Mouse (Mus musculus) G1E (cell line): ENCODE data around the gene Vnn1. TPM values are rescaled to one million over a fixed set of nuclear protein-coding genes. Genes with fewer than 3 reads are reported as not detected.

ENCODE experiments used
- ATAC-seq: 2 replicates; pipeline ENCODE4 v1.8.0; 2016; ENCODE audit warnings: mild to moderate bottlenecking; ENCODE audit not compliant: insufficient number of reproducible peaks, poor library complexity, low FRiP score, severe bottlenecking; ENCODE audit errors: extremely low read depth
- DNase-seq: peaks from one replicate; pipeline ENCODE4 v3.0.0; 2012; ENCODE audit warnings: low spot score
- H3K27me3 ChIP-seq: 2 replicates; pipeline ENCODE4 v1.6.1; 2012; ENCODE audit warnings: mild to moderate bottlenecking, low read length, inconsistent platforms; ENCODE audit not compliant: insufficient read depth
- H3K36me3 ChIP-seq: replicated peaks from 2 replicates; pipeline ENCODE3; 2012; ENCODE audit warnings: mild to moderate bottlenecking, inconsistent platforms
- H3K4me1 ChIP-seq: 2 replicates; pipeline ENCODE4 v1.6.1; 2012; ENCODE audit warnings: low read depth, low read length, inconsistent platforms, mixed read lengths; ENCODE audit not compliant: insufficient read depth
- H3K4me3 ChIP-seq: 2 replicates; pipeline ENCODE4 v1.5.1; 2012; ENCODE audit warnings: low read depth, mild to moderate bottlenecking, inconsistent platforms, low read length, moderate library complexity, mixed read lengths
- H3K9me3 ChIP-seq: replicated peaks from 2 replicates; pipeline ENCODE4 v1.6.1; 2012; ENCODE audit warnings: inconsistent platforms
- CTCF ChIP-seq: IDR thresholded peaks from 2 replicates; pipeline ENCODE4 v1.5.1; 2012; ENCODE audit warnings: low read depth, low read length, inconsistent platforms, mixed read lengths
- GATA1 ChIP-seq: IDR thresholded peaks from 2 replicates; pipeline ENCODE4 v1.6.1; 2012; ENCODE audit warnings: borderline replicate concordance, low read length, inconsistent platforms, mixed read lengths
- GATA2 ChIP-seq: IDR thresholded peaks from 2 replicates; pipeline ENCODE4 v1.6.1; 2012; ENCODE audit warnings: low read depth, low read length, inconsistent platforms, borderline replicate concordance
- POLR2AphosphoS5 ChIP-seq: IDR thresholded peaks from 2 replicates; pipeline ENCODE4 v1.6.1; 2012; ENCODE audit warnings: low read depth, low read length, inconsistent platforms; ENCODE audit not compliant: insufficient replicate concordance
- TAL1 ChIP-seq: conservative IDR thresholded peaks from 2 replicates; pipeline ENCODE4 v1.6.1; 2012; ENCODE audit warnings: low read depth, low read length, inconsistent platforms, mixed read lengths
- polyA plus RNA-seq: library from polyadenylated mRNA; stranded (reverse); fragments of >175 nt; gene quantifications from 2 replicates; pipeline ENCODE4 v1.2.3, GENCODE M21; 2012
- total RNA-seq, 2 experiments: library from RNA; stranded (forward) in 1 of 2; stranded (reverse) in 1 of 2; fragments of 200-1000 nt in 1 of 2; fragments of >200 nt in 1 of 2; fragmentation: Nextera tagmentation in 1 of 2; gene quantifications; 2 replicates each; pipeline ENCODE4 v1.2.3; 2014 to 2017

Vnn1 gene
- total and polyA plus RNA-seq, 3 experiments: not detected

DNA sequence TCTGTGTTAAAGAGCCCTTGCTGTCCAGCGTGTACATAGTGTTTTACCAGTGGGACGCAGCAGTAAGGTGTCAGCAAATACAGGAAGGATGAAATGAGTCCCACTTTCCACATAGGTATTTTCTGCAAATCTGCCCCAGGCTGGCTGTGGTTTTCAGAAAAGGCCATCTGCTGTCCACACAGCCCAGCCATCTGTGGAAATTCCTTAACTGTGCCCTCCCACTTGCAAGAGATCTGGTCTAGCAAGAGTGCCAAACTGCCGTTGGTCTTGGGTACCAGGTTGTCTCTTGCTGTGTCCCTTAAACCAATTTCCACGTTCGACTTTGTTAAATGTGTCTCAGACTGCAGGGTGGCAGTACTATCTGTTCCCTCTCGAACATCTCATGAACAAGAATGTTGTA lies 57.2 kb downstream of the Vnn1 start:
- Histone ChIP-seq H3K36me3 (no peaks in the 10 kb centered on the region), H3K27me3 (0 out of 2 replicates have a peak, but pooled peaks cover 2% of the 10 kb centered on the region), H3K4me3 (no peak overlapping the region), H3K4me1 (no peaks in the 10 kb centered on the region), H3K9me3 (no peaks in the 10 kb centered on the region)
- ATAC-seq: no peak
- TF ChIP-seq TAL1 (no peak), POLR2AphosphoS5 (no peak), GATA2 (no peak), CTCF (no peak), GATA1 (no peak)
- no peak for DNase-seq

Other genes starting within 250 kb of the Vnn1 start
- 1,930 and 2,036 TPM in 2 replicates for gene Rps12, start 107.4 kb upstream of the Vnn1 start, total RNA-seq (2014; fragmentation: Nextera tagmentation)
- gene Rps12, start 107.4 kb upstream of the Vnn1 start, total RNA-seq (2017): 1,882 and 2,182 TPM in 2 replicates
- 1,152 and 1,558 TPM in 2 replicates for gene Rps12, start 107.4 kb upstream of the Vnn1 start, polyA plus RNA-seq
- not detected in 2 replicates for gene Slc18b1, start 97.7 kb upstream of the Vnn1 start, total RNA-seq (2014; fragmentation: Nextera tagmentation)
- not detected in 2 replicates for gene Slc18b1, start 97.7 kb upstream of the Vnn1 start, total RNA-seq (2017)
- gene Slc18b1, start 97.7 kb upstream of the Vnn1 start, polyA plus RNA-seq: not detected in 2 replicates
- gene Vnn3, start 43.2 kb upstream of the Vnn1 start, total RNA-seq (2014; fragmentation: Nextera tagmentation): not detected in 2 replicates
- not detected in 2 replicates for gene Vnn3, start 43.2 kb upstream of the Vnn1 start, total RNA-seq (2017)
- not detected in 2 replicates for gene Vnn3, start 43.2 kb upstream of the Vnn1 start, polyA plus RNA-seq
- not detected in 2 replicates for gene Taar1, start 25.7 kb downstream of the Vnn1 start, total RNA-seq (2014; fragmentation: Nextera tagmentation)
- gene Taar1, start 25.7 kb downstream of the Vnn1 start, total RNA-seq (2017): 0.23 TPM in 1 of 2 replicates, not detected in the other
- gene Taar1, start 25.7 kb downstream of the Vnn1 start, polyA plus RNA-seq: not detected in 2 replicates
- not detected in 2 replicates for gene Taar2, start 43.9 kb downstream of the Vnn1 start, total RNA-seq (2014; fragmentation: Nextera tagmentation)
- 0.12 TPM in 1 of 2 replicates, not detected in the other for gene Taar2, start 43.9 kb downstream of the Vnn1 start, total RNA-seq (2017)
- gene Taar2, start 43.9 kb downstream of the Vnn1 start, polyA plus RNA-seq: not detected in 2 replicates
- gene Taar3, start 54.9 kb downstream of the Vnn1 start, total RNA-seq (2014; fragmentation: Nextera tagmentation): not detected in 2 replicates
- 0.11 TPM in 1 of 2 replicates, not detected in the other for gene Taar3, start 54.9 kb downstream of the Vnn1 start, total RNA-seq (2017)
- gene Taar3, start 54.9 kb downstream of the Vnn1 start, polyA plus RNA-seq: not detected in 2 replicates
- gene Taar4, start 65.8 kb downstream of the Vnn1 start, total RNA-seq (2014; fragmentation: Nextera tagmentation): not detected in 2 replicates
- 0.29 TPM in 1 of 2 replicates, not detected in the other for gene Taar4, start 65.8 kb downstream of the Vnn1 start, total RNA-seq (2017)
- gene Taar4, start 65.8 kb downstream of the Vnn1 start, polyA plus RNA-seq: not detected in 2 replicates
- gene Taar5, start 76.0 kb downstream of the Vnn1 start, total RNA-seq (2014; fragmentation: Nextera tagmentation): not detected in 2 replicates
- 0.38 TPM in 1 of 2 replicates, not detected in the other for gene Taar5, start 76.0 kb downstream of the Vnn1 start, total RNA-seq (2017)
- not detected in 2 replicates for gene Taar5, start 76.0 kb downstream of the Vnn1 start, polyA plus RNA-seq
- not detected in 2 replicates for gene Taar6, start 91.0 kb downstream of the Vnn1 start, total RNA-seq (2014; fragmentation: Nextera tagmentation)
- gene Taar6, start 91.0 kb downstream of the Vnn1 start, total RNA-seq (2017): not detected in 2 replicates
- gene Taar6, start 91.0 kb downstream of the Vnn1 start, polyA plus RNA-seq: not detected in 2 replicates
- not detected in 2 replicates for gene Taar7a, start 98.8 kb downstream of the Vnn1 start, total RNA-seq (2014; fragmentation: Nextera tagmentation)
- not detected in 2 replicates for gene Taar7a, start 98.8 kb downstream of the Vnn1 start, total RNA-seq (2017)
- not detected in 2 replicates for gene Taar7a, start 98.8 kb downstream of the Vnn1 start, polyA plus RNA-seq
- not detected in 2 replicates for gene Taar7b, start 105.3 kb downstream of the Vnn1 start, total RNA-seq (2014; fragmentation: Nextera tagmentation)
- gene Taar7b, start 105.3 kb downstream of the Vnn1 start, total RNA-seq (2017): not detected in 2 replicates
- not detected in 2 replicates for gene Taar7b, start 105.3 kb downstream of the Vnn1 start, polyA plus RNA-seq
- not detected in 2 replicates for gene Taar7d, start 132.5 kb downstream of the Vnn1 start, total RNA-seq (2014; fragmentation: Nextera tagmentation)
- gene Taar7d, start 132.5 kb downstream of the Vnn1 start, total RNA-seq (2017): 0.16 TPM in 1 of 2 replicates, not detected in the other
- gene Taar7d, start 132.5 kb downstream of the Vnn1 start, polyA plus RNA-seq: not detected in 2 replicates
- gene Taar7e, start 142.9 kb downstream of the Vnn1 start, total RNA-seq (2014; fragmentation: Nextera tagmentation): not detected in 2 replicates
- gene Taar7e, start 142.9 kb downstream of the Vnn1 start, total RNA-seq (2017): 0.33 TPM in 1 of 2 replicates, not detected in the other
- not detected in 2 replicates for gene Taar7e, start 142.9 kb downstream of the Vnn1 start, polyA plus RNA-seq
- gene Taar7f, start 154.8 kb downstream of the Vnn1 start, total RNA-seq (2014; fragmentation: Nextera tagmentation): not detected in 2 replicates
- gene Taar7f, start 154.8 kb downstream of the Vnn1 start, total RNA-seq (2017): not detected in 2 replicates
- not detected in 2 replicates for gene Taar7f, start 154.8 kb downstream of the Vnn1 start, polyA plus RNA-seq
- not detected in 2 replicates for gene Taar8a, start 181.8 kb downstream of the Vnn1 start, total RNA-seq (2014; fragmentation: Nextera tagmentation)
- not detected in 2 replicates for gene Taar8a, start 181.8 kb downstream of the Vnn1 start, total RNA-seq (2017)
- gene Taar8a, start 181.8 kb downstream of the Vnn1 start, polyA plus RNA-seq: not detected in 2 replicates
- not detected in 2 replicates for gene Taar8b, start 197.6 kb downstream of the Vnn1 start, total RNA-seq (2014; fragmentation: Nextera tagmentation)
- not detected in 2 replicates for gene Taar8b, start 197.6 kb downstream of the Vnn1 start, total RNA-seq (2017)
- not detected in 2 replicates for gene Taar8b, start 197.6 kb downstream of the Vnn1 start, polyA plus RNA-seq
- not detected in 2 replicates for gene Taar8c, start 207.2 kb downstream of the Vnn1 start, total RNA-seq (2014; fragmentation: Nextera tagmentation)
- not detected in 2 replicates for gene Taar8c, start 207.2 kb downstream of the Vnn1 start, total RNA-seq (2017)
- gene Taar8c, start 207.2 kb downstream of the Vnn1 start, polyA plus RNA-seq: not detected in 2 replicates
- not detected in 2 replicates for gene Taar9, start 214.8 kb downstream of the Vnn1 start, total RNA-seq (2014; fragmentation: Nextera tagmentation)
- 0.11 TPM in 1 of 2 replicates, not detected in the other for gene Taar9, start 214.8 kb downstream of the Vnn1 start, total RNA-seq (2017)
- not detected in 2 replicates for gene Taar9, start 214.8 kb downstream of the Vnn1 start, polyA plus RNA-seq